Mouse (Mus musculus) hematopoietic stem cell, adult 5-6 weeks (primary cell): ENCODE results near the gene Grm4. TPM values are rescaled to one million over a fixed set of nuclear protein-coding genes. Genes with fewer than 3 reads are reported as not detected.

Experiments
- ATAC-seq, 2 experiments: fragments of 125-278 bp in 1 of 2; replicated peaks in 1 of 2; 2 replicates each; pipeline ENCODE4 v1.8.0; 2016 to 2017; ENCODE audit warnings: inconsistent platforms in 2 of 2, mild to moderate bottlenecking in 2 of 2, moderate number of reproducible peaks in 2 of 2, low read depth in 1 of 2, moderate TSS enrichment in 1 of 2; ENCODE audit not compliant: low FRiP score in 2 of 2, poor library complexity in 2 of 2, severe bottlenecking in 2 of 2, insufficient read depth in 1 of 2, low TSS enrichment in 1 of 2
- total RNA-seq: library from RNA; stranded (forward); fragments of 172-1452, 232-1000 nt; gene quantifications from 2 replicates; pipeline ENCODE4 v1.2.3, GENCODE M21; 2017

The Grm4 gene
- total RNA-seq, 1 experiment from 2014 or later, result not detected

- ATAC-seq, result no peak
These were observed 33.1 kb upstream of the Grm4 start for GRCm38 (mm10) chr17:27554062-27554960.

GRCm38 (mm10) chr17:27552215-27553201, 31.3 kb upstream of the Grm4 start:
- peak; percentile 5 to 6; a peak in 1 of 4 replicates for ATAC-seq

GRCm38 (mm10) chr17:27551393-27551940, 30.3 kb upstream of the Grm4 start:
- no peak for ATAC-seq

- no peak for ATAC-seq
These were observed 28.0 kb upstream of the Grm4 start for GRCm38 (mm10) chr17:27549234-27549633.

- peak; percentile 57 to 75; a peak in 3 of 4 replicates for ATAC-seq
These were observed 26.2 kb upstream of the Grm4 start for GRCm38 (mm10) chr17:27547253-27547868.

GRCm38 (mm10) chr17:27546574-27547085, 25.4 kb upstream of the Grm4 start:
- ATAC-seq, result no peak

GRCm38 (mm10) chr17:27545991-27546390, 24.8 kb upstream of the Grm4 start:
- no peak for ATAC-seq

- no peak for ATAC-seq
These were observed 23.3 kb upstream of the Grm4 start for GRCm38 (mm10) chr17:27544551-27544950.

- no peak for ATAC-seq
These were observed 20.8 kb upstream of the Grm4 start for GRCm38 (mm10) chr17:27541984-27542383.

- no peak for ATAC-seq
These were observed 20.1 kb upstream of the Grm4 start for GRCm38 (mm10) chr17:27541261-27541660.

- peak; percentile 95 to 97 for ATAC-seq
These were observed 13.5 kb upstream of the Grm4 start for GRCm38 (mm10) chr17:27534718-27535117.

GRCm38 (mm10) chr17:27533354-27533753, 12.2 kb upstream of the Grm4 start:
- ATAC-seq, result no peak

GRCm38 (mm10) chr17:27532095-27532494, 10.9 kb upstream of the Grm4 start:
- no peak for ATAC-seq

GRCm38 (mm10) chr17:27528767-27529166, 7.6 kb upstream of the Grm4 start:
- ATAC-seq, result no peak; a peak in 1 of 4 replicates

- ATAC-seq, result no peak; a peak in 1 of 4 replicates
These were observed 6.8 kb upstream of the Grm4 start for GRCm38 (mm10) chr17:27528030-27528429.

GRCm38 (mm10) chr17:27527188-27527587, 6.0 kb upstream of the Grm4 start:
- ATAC-seq, result peak; percentile 49 to 52; a peak in 3 of 4 replicates

- no peak for ATAC-seq
These were observed 1.9 kb upstream of the Grm4 start for GRCm38 (mm10) chr17:27523121-27523520.
